Comparison of ENCODE assay signal across 12 mouse cellular contexts in genomic region chr13:51328971-51329346, GRCm38 (mm10).
DNase-seq lines count a peak whose midpoint lies in the region; ATAC-seq and TF ChIP-seq lines count a peak whose summit lies in the region.
"Had no signal": no experiment of that assay in that cellular context is flagged by ENCODE, and none has a peak within 500 bp of the region (broad histone marks: within the 10 kb centered on the region; RNA-seq: fewer than 3 reads in every experiment).

No protein-coding gene starts in this region.

- H3K9me3 ChIP-seq in forebrain, embryonic 10.5 days, result no peaks in the 10 kb centered on the region
- H3K9me3 ChIP-seq in forebrain, embryonic 13.5 days (replicated peaks), result no peaks in the 10 kb centered on the region
- no peaks in the 10 kb centered on the region for H3K9me3 ChIP-seq in kidney, postnatal 0 days (replicated peaks; ENCODE audit: low read length)
- no peaks in the 10 kb centered on the region for H3K9me3 ChIP-seq in hindbrain, embryonic 16.5 days (ENCODE audit: control insufficient read depth, low read length)
- H3K9me3 ChIP-seq in stomach, embryonic 15.5 days, result no peaks in the 10 kb centered on the region
- H3K9me3 ChIP-seq: liver, embryonic 12.5 days had no signal

- H3K9ac ChIP-seq in forebrain, embryonic 13.5 days, result no peak overlapping the region
- no peak overlapping the region for H3K9ac ChIP-seq in kidney, postnatal 0 days (ENCODE audit: low read depth, low read length)
- no peak overlapping the region for H3K9ac ChIP-seq in hindbrain, embryonic 16.5 days (ENCODE audit: low read depth, low read length)
- no peak overlapping the region for H3K9ac ChIP-seq in stomach, embryonic 15.5 days
- H3K9ac ChIP-seq: liver, embryonic 12.5 days had no signal

- peak overlapping the region; percentile 74 for H3K27ac ChIP-seq in forebrain, embryonic 10.5 days
- H3K27ac ChIP-seq in forebrain, embryonic 13.5 days, result no peak overlapping the region
- H3K27ac ChIP-seq in kidney, postnatal 0 days, result no peak overlapping the region
- no peak overlapping the region for H3K27ac ChIP-seq in hindbrain, embryonic 16.5 days (ENCODE audit: low read depth, low read length)
- H3K27ac ChIP-seq in stomach, embryonic 15.5 days, result no peak overlapping the region
- H3K27ac ChIP-seq: layer of hippocampus, adult 2 months; liver, embryonic 12.5 days had no signal

- 60% methylated on average over 8 of the region's 8 CpGs for WGBS in forebrain, embryonic 10.5 days
- 36% methylated on average over 8 of the region's 8 CpGs for WGBS in forebrain, embryonic 13.5 days
- WGBS in kidney, postnatal 0 days, result 34% methylated on average over 8 of the region's 8 CpGs
- 40% methylated on average over 8 of the region's 8 CpGs for WGBS in hindbrain, embryonic 16.5 days
- 56% methylated on average over 8 of the region's 8 CpGs for WGBS in stomach, embryonic 15.5 days

- no peaks in the 10 kb centered on the region for H3K27me3 ChIP-seq in forebrain, embryonic 10.5 days (ENCODE audit: poor library complexity, severe bottlenecking)
- H3K27me3 ChIP-seq in forebrain, embryonic 13.5 days, result no peaks in the 10 kb centered on the region
- no peaks in the 10 kb centered on the region for H3K27me3 ChIP-seq in kidney, postnatal 0 days (ENCODE audit: insufficient read depth, low read length)
- H3K27me3 ChIP-seq in hindbrain, embryonic 16.5 days (replicated peaks; ENCODE audit: control insufficient read depth, insufficient read depth, low read length), result no peaks in the 10 kb centered on the region
- H3K27me3 ChIP-seq in stomach, embryonic 15.5 days (replicated peaks), result no peaks in the 10 kb centered on the region
- H3K27me3 ChIP-seq: liver, embryonic 12.5 days had no signal

- H3K4me3 ChIP-seq in forebrain, embryonic 10.5 days, result no peak overlapping the region
- no peak overlapping the region for H3K4me3 ChIP-seq in forebrain, embryonic 13.5 days
- H3K4me3 ChIP-seq in kidney, postnatal 0 days (replicated peaks; ENCODE audit: low read depth, low read length), result no peak overlapping the region
- H3K4me3 ChIP-seq in hindbrain, embryonic 16.5 days (ENCODE audit: low read length), result no peak overlapping the region
- H3K4me3 ChIP-seq in stomach, embryonic 15.5 days (replicated peaks), result no peak overlapping the region
- H3K4me3 ChIP-seq: layer of hippocampus, adult 2 months; liver, embryonic 12.5 days had no signal

- TF ChIP-seq CTCF in kidney, postnatal 0 days (IDR thresholded peaks at IDR 0.05; ENCODE audit: low read depth), result no peak

- no peak overlapping the region for H3K4me2 ChIP-seq in forebrain, embryonic 13.5 days
- H3K4me2 ChIP-seq in kidney, postnatal 0 days (ENCODE audit: low read length), result no peak overlapping the region
- H3K4me2 ChIP-seq in hindbrain, embryonic 16.5 days (ENCODE audit: low read length), result no peak overlapping the region
- no peak overlapping the region for H3K4me2 ChIP-seq in stomach, embryonic 15.5 days
- H3K4me2 ChIP-seq: liver, embryonic 12.5 days had no signal

- ATAC-seq in forebrain, embryonic 13.5 days, result no peak
- peak; percentile 40; the same call in 1 of the 2 replicates for ATAC-seq in kidney, postnatal 0 days (replicated peaks; ENCODE audit: low FRiP score, low read depth)
- ATAC-seq in hindbrain, embryonic 16.5 days, result peak; percentile 29; the same call in 1 of the 2 replicates
- ATAC-seq in stomach, embryonic 15.5 days (ENCODE audit: insufficient read depth, low FRiP score, low read depth), result peak; percentile 61; the same call in 1 of the 2 replicates
- no peak for ATAC-seq in frontal cortex, adult (ENCODE audit: low TSS enrichment)
- ATAC-seq: liver, embryonic 12.5 days had no signal

- no peaks in the 10 kb centered on the region for H3K36me3 ChIP-seq in forebrain, embryonic 10.5 days (replicated peaks)
- no peaks in the 10 kb centered on the region for H3K36me3 ChIP-seq in forebrain, embryonic 13.5 days (ENCODE audit: poor library complexity, severe bottlenecking)
- H3K36me3 ChIP-seq in kidney, postnatal 0 days (ENCODE audit: insufficient read depth, low read length), result no peaks in the 10 kb centered on the region
- no peaks in the 10 kb centered on the region for H3K36me3 ChIP-seq in hindbrain, embryonic 16.5 days (ENCODE audit: control insufficient read depth, insufficient read depth, low read length)
- no peaks in the 10 kb centered on the region for H3K36me3 ChIP-seq in stomach, embryonic 15.5 days
- H3K36me3 ChIP-seq: liver, embryonic 12.5 days had no signal

- H3K4me1 ChIP-seq in forebrain, embryonic 10.5 days, result peaks cover 41% of the 10 kb centered on the region
- H3K4me1 ChIP-seq in forebrain, embryonic 13.5 days, result peaks cover 10% of the 10 kb centered on the region; the same call in 1 of the 2 replicates
- peaks cover 15% of the 10 kb centered on the region; the same call in 1 of the 2 replicates for H3K4me1 ChIP-seq in kidney, postnatal 0 days (replicated peaks; ENCODE audit: insufficient read depth, low read length)
- H3K4me1 ChIP-seq in hindbrain, embryonic 16.5 days (ENCODE audit: control insufficient read depth, insufficient read depth, low read depth, low read length), result peaks cover 3% of the 10 kb centered on the region; the same call in 1 of the 2 replicates
- peaks cover 13% of the 10 kb centered on the region for H3K4me1 ChIP-seq in stomach, embryonic 15.5 days
- H3K4me1 ChIP-seq: liver, embryonic 12.5 days had no signal

- no peak for DNase-seq in forebrain, embryonic 10.5 days (ENCODE audit: extremely low spot score, low spot score)
- DNase-seq in kidney, postnatal 0 days (ENCODE audit: low spot score), result no peak
- DNase-seq in kidney, adult 11 months, result no peak
- no peak for DNase-seq in cerebellum, postnatal 4 days (ENCODE audit: low spot score in 2 of 2)
- DNase-seq: adrenal gland, postnatal 36 days; cerebellum, adult 9-11 months had no signal

Comparison
In these comparisons a context has a peak if more than half of its experiments do, and no peak if none do; other contexts are left out.
1. ATAC-seq: peak in kidney, postnatal 0 days (single experiment), hindbrain, embryonic 16.5 days (single experiment) and stomach, embryonic 15.5 days (single experiment); none in forebrain, embryonic 13.5 days (single experiment) and frontal cortex, adult (single experiment).